Comparison of ENCODE assay signal across 30 mouse cellular contexts in the genomic region with DNA sequence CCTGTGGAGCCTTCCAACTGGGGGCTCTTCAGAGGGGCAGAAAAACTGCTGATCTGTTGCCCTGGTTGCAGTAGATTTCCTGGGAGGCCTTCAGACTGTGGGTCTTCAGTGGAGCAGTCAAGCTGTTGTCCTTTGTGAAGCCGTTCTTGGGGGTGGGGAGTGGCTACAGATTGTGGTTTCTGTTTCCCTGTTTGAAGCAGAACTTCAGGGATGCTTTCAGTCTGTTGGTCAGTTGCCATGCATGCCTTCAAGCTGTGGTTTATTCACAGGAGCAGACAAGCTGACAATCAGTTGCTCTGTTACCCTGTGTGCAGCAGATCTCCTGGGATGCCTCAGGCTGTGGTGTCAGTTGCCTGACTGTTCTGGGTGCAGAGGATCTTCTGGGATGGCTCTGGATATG. TPM values are rescaled to one million over a fixed set of nuclear protein-coding genes. Genes with fewer than 3 reads are reported as not detected.
"Had no signal": no experiment of that assay in that cellular context is flagged by ENCODE, and none has a peak within 500 bp of the region (broad histone marks: within the 10 kb centered on the region; RNA-seq: fewer than 3 reads in every experiment).

No protein-coding gene starts in this region.

- H3K27ac ChIP-seq: kidney, postnatal 0 days; left cerebral cortex, adult 2 months; limb, embryonic 12.5 days; limb, embryonic 15.5 days; liver, embryonic 14.5 days; midbrain, embryonic 10.5 days; midbrain, embryonic 13.5 days; stomach, embryonic 15.5 days had no signal

- H3K4me3 ChIP-seq: left cerebral cortex, adult 2 months; limb, embryonic 12.5 days; limb, embryonic 15.5 days; megakaryocyte, embryonic 14.5 days; midbrain, embryonic 10.5 days; midbrain, embryonic 13.5 days; stomach, embryonic 15.5 days had no signal

- H3K36me3 ChIP-seq: limb, embryonic 12.5 days; limb, embryonic 15.5 days; midbrain, embryonic 10.5 days; midbrain, embryonic 13.5 days; stomach, embryonic 15.5 days had no signal

- ATAC-seq: intestine, postnatal 0 days; liver, postnatal 0 days; lung, postnatal 0 days; midbrain, embryonic 13.5 days; midbrain, embryonic 16.5 days had no signal

- DNase-seq: kidney, adult 2 months; kidney, postnatal 25 days; layer of hippocampus, postnatal 36 days; liver, postnatal 0 days; lung, embryonic 14.5 days; lung, postnatal 36 days; right cerebral cortex, postnatal 25 days; spleen, adult 18-20 months; thymus, postnatal 25 days had no signal

RNA-seq across cellular contexts. Expression of gene Skint3, which starts 11.4 kb away (rescaled TPM):
- total RNA-seq: layer of hippocampus, postnatal 10 days; layer of hippocampus, postnatal 36 days; left cerebral cortex, adult 2 months; left cerebral cortex, postnatal 10 days; left cerebral cortex, postnatal 36 days had no signal
- polyA plus RNA-seq: intestine, embryonic 14.5 days; intestine, postnatal 0 days; kidney, embryonic 14.5 days; large intestine, adult 2 months; limb, embryonic 12.5 days; liver, embryonic 11.5 days; lung, embryonic 14.5 days; midbrain, embryonic 10.5 days; midbrain, embryonic 13.5 days; midbrain, embryonic 16.5 days; neural tube, embryonic 11.5 days; neural tube, embryonic 14.5 days had no signal
